8 mouse cellular contexts compared by ENCODE assay signal in the genomic region with DNA sequence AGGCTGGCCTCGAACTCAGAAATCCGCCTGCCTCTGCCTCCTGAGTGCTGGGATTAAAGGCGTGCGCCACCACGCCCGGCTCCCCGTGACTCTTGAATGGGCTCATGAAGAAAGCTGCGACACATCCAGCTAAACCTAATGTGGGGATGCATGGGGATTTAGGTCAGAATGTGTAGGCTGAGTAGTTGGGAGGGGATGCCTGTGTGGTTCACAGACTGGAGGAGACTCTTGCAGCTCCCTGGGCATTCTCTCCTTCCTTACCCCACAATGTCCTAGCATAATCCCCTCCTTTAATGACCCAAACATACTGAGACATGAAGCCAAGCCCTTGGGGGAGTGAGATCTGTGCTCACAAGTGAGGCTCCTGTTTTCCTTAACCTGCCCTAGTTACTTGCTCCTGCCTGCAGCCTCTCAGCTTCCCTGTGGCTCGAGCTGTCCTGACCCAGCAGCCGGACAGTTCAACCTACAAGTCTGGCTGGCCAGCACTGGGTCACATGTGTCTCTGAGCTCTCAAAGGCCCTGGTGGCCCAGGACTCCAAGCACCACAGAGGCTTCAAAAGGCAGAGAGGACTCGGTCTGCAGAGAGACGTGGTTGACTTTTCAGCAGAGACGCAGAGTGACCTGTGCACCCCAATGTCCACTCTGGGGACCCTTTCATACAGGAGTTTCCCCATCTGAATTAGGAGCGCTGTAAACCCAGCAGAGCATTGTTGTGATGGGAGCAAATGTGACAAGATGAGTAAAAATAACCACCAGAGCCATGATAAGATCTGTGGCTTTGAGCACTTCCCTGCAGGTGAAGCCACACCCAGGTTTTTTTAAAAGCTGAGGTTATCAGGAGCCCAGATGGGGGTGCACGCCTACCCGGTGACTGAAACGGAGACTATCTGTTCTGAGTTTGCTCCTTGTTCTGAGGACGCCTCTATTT. TPM values are rescaled to one million over a fixed set of nuclear protein-coding genes. Genes with fewer than 3 reads are reported as not detected.
DNase-seq lines count a peak whose midpoint lies in the region; ATAC-seq and TF ChIP-seq lines count a peak whose summit lies in the region.

No protein-coding gene starts in this region.

- no peak overlapping the region for H3K9ac ChIP-seq in midbrain, embryonic 11.5 days (ENCODE audit: low read length)
- H3K9ac ChIP-seq in midbrain, embryonic 16.5 days (ENCODE audit: low read depth, low read length): no peak overlapping the region
- H3K9ac ChIP-seq in embryonic facial prominence, embryonic 15.5 days: no peak overlapping the region
- H3K9ac ChIP-seq in kidney, embryonic 14.5 days (ENCODE audit: low read depth, low read length): 0 out of 2 replicates have a peak overlapping the region, but pooled peaks have one; percentile 45
- H3K9ac ChIP-seq in midbrain, embryonic 13.5 days (replicated peaks): 0 out of 2 replicates have a peak overlapping the region, but pooled peaks have one; percentile 2
- H3K9ac ChIP-seq in forebrain, postnatal 0 days: no peak overlapping the region

- no peaks in the 10 kb centered on the region for H3K9me3 ChIP-seq in midbrain, embryonic 11.5 days (ENCODE audit: control insufficient read depth, low read length)
- no peaks in the 10 kb centered on the region for H3K9me3 ChIP-seq in midbrain, embryonic 16.5 days (replicated peaks; ENCODE audit: control insufficient read depth, low read length, poor library complexity, severe bottlenecking)
- no peaks in the 10 kb centered on the region for H3K9me3 ChIP-seq in embryonic facial prominence, embryonic 15.5 days (replicated peaks)
- no peaks in the 10 kb centered on the region for H3K9me3 ChIP-seq in kidney, embryonic 14.5 days (ENCODE audit: control insufficient read depth, low read length)
- H3K9me3 ChIP-seq in midbrain, embryonic 13.5 days: no peaks in the 10 kb centered on the region
- no peaks in the 10 kb centered on the region for H3K9me3 ChIP-seq in forebrain, postnatal 0 days (ENCODE audit: low read length)

- H3K27ac ChIP-seq in midbrain, embryonic 11.5 days (ENCODE audit: low read depth, low read length): no peak overlapping the region; the same call in 1 of the 2 replicates
- H3K27ac ChIP-seq in midbrain, embryonic 16.5 days (ENCODE audit: low read length): no peak overlapping the region; the same call in 1 of the 2 replicates
- 0 out of 2 replicates have a peak overlapping the region, but pooled peaks have one; percentile 7 for H3K27ac ChIP-seq in embryonic facial prominence, embryonic 15.5 days (replicated peaks)
- peak overlapping the region; percentile 66; the same call in 1 of the 2 replicates for H3K27ac ChIP-seq in kidney, embryonic 14.5 days (ENCODE audit: low read depth, low read length)
- H3K27ac ChIP-seq in midbrain, embryonic 13.5 days: no peak overlapping the region; the same call in 1 of the 2 replicates
- no peak overlapping the region for H3K27ac ChIP-seq in forebrain, postnatal 0 days (ENCODE audit: low read depth, low read length)

- no peak for ATAC-seq in midbrain, embryonic 11.5 days (ENCODE audit: low FRiP score)
- no peak for ATAC-seq in midbrain, embryonic 16.5 days
- no peak for ATAC-seq in embryonic facial prominence, embryonic 15.5 days (ENCODE audit: insufficient number of reproducible peaks, low FRiP score, low TSS enrichment, low read depth)
- ATAC-seq in kidney, embryonic 14.5 days (ENCODE audit: low FRiP score, low TSS enrichment): no peak
- no peak for ATAC-seq in midbrain, embryonic 13.5 days
- ATAC-seq in forebrain, postnatal 0 days: no peak

- WGBS in midbrain, embryonic 11.5 days: 81% methylated on average over 18 of the region's 18 CpGs
- WGBS in midbrain, embryonic 16.5 days: 78% methylated on average over 17 of the region's 18 CpGs
- 77% methylated on average over 18 of the region's 18 CpGs for WGBS in embryonic facial prominence, embryonic 15.5 days
- 84% methylated on average over 18 of the region's 18 CpGs for WGBS in kidney, embryonic 14.5 days
- WGBS in midbrain, embryonic 13.5 days: 82% methylated on average over 18 of the region's 18 CpGs
- WGBS in forebrain, postnatal 0 days: 83% methylated on average over 18 of the region's 18 CpGs

- H3K4me1 ChIP-seq in midbrain, embryonic 11.5 days (ENCODE audit: control insufficient read depth, insufficient read depth, low read length): peaks cover 7% of the 10 kb centered on the region
- peaks cover 10% of the 10 kb centered on the region; the same call in 1 of the 2 replicates for H3K4me1 ChIP-seq in midbrain, embryonic 16.5 days (ENCODE audit: control insufficient read depth, insufficient read depth, low read length)
- peaks cover 61% of the 10 kb centered on the region for H3K4me1 ChIP-seq in embryonic facial prominence, embryonic 15.5 days
- H3K4me1 ChIP-seq in kidney, embryonic 14.5 days (ENCODE audit: control insufficient read depth, insufficient read depth, low read length): peaks cover 76% of the 10 kb centered on the region
- peaks cover 40% of the 10 kb centered on the region for H3K4me1 ChIP-seq in midbrain, embryonic 13.5 days (replicated peaks)
- no peaks in the 10 kb centered on the region; the same call in 1 of the 2 replicates for H3K4me1 ChIP-seq in forebrain, postnatal 0 days (ENCODE audit: insufficient read depth)

- no peak for DNase-seq in midbrain, embryonic 11.5 days (ENCODE audit: low spot score, missing footprints)
- peak; percentile 76 for DNase-seq in thymus, postnatal 4 days
- no peak for DNase-seq in forebrain, postnatal 0 days
- DNase-seq in adrenal gland, adult 2 months: no peak

- no peaks in the 10 kb centered on the region for H3K36me3 ChIP-seq in midbrain, embryonic 11.5 days (ENCODE audit: control insufficient read depth, insufficient read depth, low read length)
- no peaks in the 10 kb centered on the region for H3K36me3 ChIP-seq in midbrain, embryonic 16.5 days (ENCODE audit: control insufficient read depth, insufficient read depth, low read length)
- H3K36me3 ChIP-seq in embryonic facial prominence, embryonic 15.5 days: no peaks in the 10 kb centered on the region
- H3K36me3 ChIP-seq in kidney, embryonic 14.5 days (ENCODE audit: control insufficient read depth, insufficient read depth, low read length): no peaks in the 10 kb centered on the region
- H3K36me3 ChIP-seq in midbrain, embryonic 13.5 days: no peaks in the 10 kb centered on the region
- no peaks in the 10 kb centered on the region for H3K36me3 ChIP-seq in forebrain, postnatal 0 days (ENCODE audit: insufficient read depth)

- no peak for TF ChIP-seq CTCF in forebrain, postnatal 0 days (IDR thresholded peaks at IDR 0.05; ENCODE audit: low read depth)

- H3K27me3 ChIP-seq in midbrain, embryonic 11.5 days (ENCODE audit: control insufficient read depth, insufficient read depth, low read length): no peaks in the 10 kb centered on the region
- H3K27me3 ChIP-seq in midbrain, embryonic 16.5 days (ENCODE audit: control insufficient read depth, insufficient read depth, low read depth, low read length): no peaks in the 10 kb centered on the region
- no peaks in the 10 kb centered on the region for H3K27me3 ChIP-seq in embryonic facial prominence, embryonic 15.5 days
- H3K27me3 ChIP-seq in kidney, embryonic 14.5 days (ENCODE audit: control insufficient read depth, insufficient read depth, low read length): no peaks in the 10 kb centered on the region
- H3K27me3 ChIP-seq in midbrain, embryonic 13.5 days: no peaks in the 10 kb centered on the region
- no peaks in the 10 kb centered on the region for H3K27me3 ChIP-seq in forebrain, postnatal 0 days (ENCODE audit: insufficient read depth, low read length)

- H3K4me2 ChIP-seq in midbrain, embryonic 11.5 days: peak overlapping the region; percentile 4; the same call in 1 of the 2 replicates
- H3K4me2 ChIP-seq in midbrain, embryonic 16.5 days (ENCODE audit: low read length): no peak overlapping the region; the same call in 1 of the 2 replicates
- H3K4me2 ChIP-seq in embryonic facial prominence, embryonic 15.5 days (replicated peaks): peak overlapping the region; percentile 6; the same call in 1 of the 2 replicates
- peak overlapping the region; percentile 1 for H3K4me2 ChIP-seq in kidney, embryonic 14.5 days (replicated peaks; ENCODE audit: low read depth, low read length)
- H3K4me2 ChIP-seq in midbrain, embryonic 13.5 days (replicated peaks): no peak overlapping the region
- H3K4me2 ChIP-seq in forebrain, postnatal 0 days (ENCODE audit: low read depth): no peak overlapping the region

- H3K4me3 ChIP-seq in midbrain, embryonic 11.5 days (ENCODE audit: low read depth, low read length): no peak overlapping the region
- no peak overlapping the region for H3K4me3 ChIP-seq in midbrain, embryonic 16.5 days (ENCODE audit: low read depth, low read length)
- H3K4me3 ChIP-seq in embryonic facial prominence, embryonic 15.5 days (replicated peaks): no peak overlapping the region
- no peak overlapping the region for H3K4me3 ChIP-seq in kidney, embryonic 14.5 days (ENCODE audit: low read length)
- H3K4me3 ChIP-seq in midbrain, embryonic 13.5 days (replicated peaks): no peak overlapping the region
- no peak overlapping the region for H3K4me3 ChIP-seq in forebrain, postnatal 0 days (ENCODE audit: low read depth, low read length)

RNA-seq across cellular contexts. Expression of a gene that starts 4.4 kb away (rescaled TPM):
- polyA plus RNA-seq in midbrain, embryonic 11.5 days (2014; fragmentation: Nextera tagmentation; extraction: Ambion mirVana): 1.5 and 2.7 TPM in 2 replicates
- polyA plus RNA-seq in midbrain, embryonic 16.5 days (2015; fragmentation: Nextera tagmentation; extraction: Ambion mirVana): 2.5 and 2.9 TPM in 2 replicates
- polyA plus RNA-seq in embryonic facial prominence, embryonic 15.5 days (2015; fragmentation: Nextera tagmentation; extraction: Ambion mirVana): 2.9 and 3.4 TPM in 2 replicates
- polyA plus RNA-seq in kidney, embryonic 14.5 days (2014; fragmentation: Nextera tagmentation; extraction: Ambion mirVana): 2.7 and 3.1 TPM in 2 replicates
- 1.7 TPM in 2 replicates for polyA plus RNA-seq in midbrain, embryonic 13.5 days (2015; fragmentation: Nextera tagmentation; extraction: Ambion mirVana)
- total RNA-seq in forebrain, postnatal 0 days (2014; rRNA removed): 3.2 and 3.3 TPM in 2 replicates
- polyA plus RNA-seq in forebrain, postnatal 0 days (2015; fragmentation: Nextera tagmentation; extraction: Ambion mirVana): 2.4 and 2.8 TPM in 2 replicates
- total RNA-seq in adrenal gland, adult 2 months (2021): 10 to 100 TPM in 1 of 2 experiments, 1 to 10 TPM in 1; 9.2 to 21.2 TPM
- polyA plus RNA-seq in adrenal gland, adult 2 months (2012; rRNA removed): 31.4 and 33.8 TPM in 2 replicates

RNA-seq across cellular contexts. Expression of a gene that starts 23.2 kb away (rescaled TPM):
- 0.12 and 0.29 TPM in 2 replicates for polyA plus RNA-seq in midbrain, embryonic 11.5 days (2014; fragmentation: Nextera tagmentation; extraction: Ambion mirVana)
- 0.14 and 0.39 TPM in 2 replicates for polyA plus RNA-seq in midbrain, embryonic 16.5 days (2015; fragmentation: Nextera tagmentation; extraction: Ambion mirVana)
- 4.2 and 4.6 TPM in 2 replicates for polyA plus RNA-seq in embryonic facial prominence, embryonic 15.5 days (2015; fragmentation: Nextera tagmentation; extraction: Ambion mirVana)
- 0.47 and 0.77 TPM in 2 replicates for polyA plus RNA-seq in kidney, embryonic 14.5 days (2014; fragmentation: Nextera tagmentation; extraction: Ambion mirVana)
- 0.13 TPM in 1 of 2 replicates, not detected in the other for polyA plus RNA-seq in midbrain, embryonic 13.5 days (2015; fragmentation: Nextera tagmentation; extraction: Ambion mirVana)
- total RNA-seq in forebrain, postnatal 0 days (2014; rRNA removed): not detected in 2 replicates
- polyA plus RNA-seq in forebrain, postnatal 0 days (2015; fragmentation: Nextera tagmentation; extraction: Ambion mirVana): 0.13 TPM in 1 of 2 replicates, not detected in the other
- 1 to 10 TPM in 1 of 2 experiments, under 1 TPM in 1; 0.46 to 1.3 TPM for total RNA-seq in adrenal gland, adult 2 months (2021)
- polyA plus RNA-seq in adrenal gland, adult 2 months (2012; rRNA removed): 1.7 and 1.9 TPM in 2 replicates

RNA-seq across cellular contexts. Expression of a gene that starts 29.4 kb away (rescaled TPM):
- not detected in 2 replicates for polyA plus RNA-seq in midbrain, embryonic 11.5 days (2014; fragmentation: Nextera tagmentation; extraction: Ambion mirVana)
- not detected in 2 replicates for polyA plus RNA-seq in midbrain, embryonic 16.5 days (2015; fragmentation: Nextera tagmentation; extraction: Ambion mirVana)
- polyA plus RNA-seq in embryonic facial prominence, embryonic 15.5 days (2015; fragmentation: Nextera tagmentation; extraction: Ambion mirVana): 24.0 and 32.3 TPM in 2 replicates
- not detected in 2 replicates for polyA plus RNA-seq in kidney, embryonic 14.5 days (2014; fragmentation: Nextera tagmentation; extraction: Ambion mirVana)
- not detected in 2 replicates for polyA plus RNA-seq in midbrain, embryonic 13.5 days (2015; fragmentation: Nextera tagmentation; extraction: Ambion mirVana)
- not detected in 2 replicates for total RNA-seq in forebrain, postnatal 0 days (2014; rRNA removed)
- not detected in 2 replicates for polyA plus RNA-seq in forebrain, postnatal 0 days (2015; fragmentation: Nextera tagmentation; extraction: Ambion mirVana)
- total RNA-seq in adrenal gland, adult 2 months (2021): not detected
- polyA plus RNA-seq in adrenal gland, adult 2 months (2012; rRNA removed): not detected in 2 replicates

RNA-seq across cellular contexts. Expression of a gene that starts 30.6 kb away (rescaled TPM):
- polyA plus RNA-seq in midbrain, embryonic 11.5 days (2014; fragmentation: Nextera tagmentation; extraction: Ambion mirVana): 124 and 133 TPM in 2 replicates
- polyA plus RNA-seq in midbrain, embryonic 16.5 days (2015; fragmentation: Nextera tagmentation; extraction: Ambion mirVana): 102 and 105 TPM in 2 replicates
- 97.5 and 100 TPM in 2 replicates for polyA plus RNA-seq in embryonic facial prominence, embryonic 15.5 days (2015; fragmentation: Nextera tagmentation; extraction: Ambion mirVana)
- polyA plus RNA-seq in kidney, embryonic 14.5 days (2014; fragmentation: Nextera tagmentation; extraction: Ambion mirVana): 105 and 119 TPM in 2 replicates
- polyA plus RNA-seq in midbrain, embryonic 13.5 days (2015; fragmentation: Nextera tagmentation; extraction: Ambion mirVana): 120 and 131 TPM in 2 replicates
- 108 and 109 TPM in 2 replicates for total RNA-seq in forebrain, postnatal 0 days (2014; rRNA removed)
- 85.7 and 91.1 TPM in 2 replicates for polyA plus RNA-seq in forebrain, postnatal 0 days (2015; fragmentation: Nextera tagmentation; extraction: Ambion mirVana)
- 10 to 100 TPM; 81.2 to 85.7 TPM for total RNA-seq in adrenal gland, adult 2 months (2021)
- 97.6 and 107 TPM in 2 replicates for polyA plus RNA-seq in adrenal gland, adult 2 months (2012; rRNA removed)

RNA-seq across cellular contexts. Expression of a gene that starts 41.1 kb away (rescaled TPM):
- polyA plus RNA-seq in midbrain, embryonic 11.5 days (2014; fragmentation: Nextera tagmentation; extraction: Ambion mirVana): 1.9 and 2.5 TPM in 2 replicates
- polyA plus RNA-seq in midbrain, embryonic 16.5 days (2015; fragmentation: Nextera tagmentation; extraction: Ambion mirVana): 9.4 TPM in 2 replicates
- polyA plus RNA-seq in embryonic facial prominence, embryonic 15.5 days (2015; fragmentation: Nextera tagmentation; extraction: Ambion mirVana): 3.8 and 4.2 TPM in 2 replicates
- 2.6 and 3.4 TPM in 2 replicates for polyA plus RNA-seq in kidney, embryonic 14.5 days (2014; fragmentation: Nextera tagmentation; extraction: Ambion mirVana)
- 6.0 and 7.5 TPM in 2 replicates for polyA plus RNA-seq in midbrain, embryonic 13.5 days (2015; fragmentation: Nextera tagmentation; extraction: Ambion mirVana)
- total RNA-seq in forebrain, postnatal 0 days (2014; rRNA removed): 6.8 and 9.1 TPM in 2 replicates
- 6.8 and 8.1 TPM in 2 replicates for polyA plus RNA-seq in forebrain, postnatal 0 days (2015; fragmentation: Nextera tagmentation; extraction: Ambion mirVana)
- total RNA-seq in adrenal gland, adult 2 months (2021): 1 to 10 TPM; 3.4 to 6.4 TPM
- polyA plus RNA-seq in adrenal gland, adult 2 months (2012; rRNA removed): 5.2 and 7.2 TPM in 2 replicates

Comparison
In these comparisons a context has a peak if more than half of its experiments do, and no peak if none do; other contexts are left out.
1. H3K4me2 ChIP-seq: peak in midbrain, embryonic 11.5 days (single experiment), embryonic facial prominence, embryonic 15.5 days (single experiment) and kidney, embryonic 14.5 days (single experiment); none in midbrain, embryonic 16.5 days (single experiment), midbrain, embryonic 13.5 days (single experiment) and forebrain, postnatal 0 days (single experiment).
2. H3K9ac ChIP-seq: peak in kidney, embryonic 14.5 days (single experiment) and midbrain, embryonic 13.5 days (single experiment); none in midbrain, embryonic 11.5 days (single experiment), midbrain, embryonic 16.5 days (single experiment), embryonic facial prominence, embryonic 15.5 days (single experiment) and forebrain, postnatal 0 days (single experiment).
3. H3K27ac ChIP-seq: peak in embryonic facial prominence, embryonic 15.5 days (single experiment) and kidney, embryonic 14.5 days (single experiment); none in midbrain, embryonic 11.5 days (single experiment), midbrain, embryonic 16.5 days (single experiment), midbrain, embryonic 13.5 days (single experiment) and forebrain, postnatal 0 days (single experiment).
4. RNA of a gene that starts 29.4 kb away (polyA plus RNA-seq): 24.0 to 32.3 TPM in embryonic facial prominence, embryonic 15.5 days; not detected in midbrain, embryonic 11.5 days, not detected in midbrain, embryonic 16.5 days, not detected in kidney, embryonic 14.5 days, not detected in midbrain, embryonic 13.5 days, not detected in forebrain, postnatal 0 days and not detected in adrenal gland, adult 2 months; every median in the first group is over 10 times any median in the second.